Mouse (Mus musculus) thymus, postnatal 36 days (tissue): Measurements from ENCODE around the gene Ccr7.

ENCODE experiments used
- DNase-seq, 2 experiments: peaks; one replicate each; pipeline ENCODE4 v3.0.0; 2022; ENCODE audit warnings: mixed read lengths in 2 of 2

Gene Ccr7

DNA sequence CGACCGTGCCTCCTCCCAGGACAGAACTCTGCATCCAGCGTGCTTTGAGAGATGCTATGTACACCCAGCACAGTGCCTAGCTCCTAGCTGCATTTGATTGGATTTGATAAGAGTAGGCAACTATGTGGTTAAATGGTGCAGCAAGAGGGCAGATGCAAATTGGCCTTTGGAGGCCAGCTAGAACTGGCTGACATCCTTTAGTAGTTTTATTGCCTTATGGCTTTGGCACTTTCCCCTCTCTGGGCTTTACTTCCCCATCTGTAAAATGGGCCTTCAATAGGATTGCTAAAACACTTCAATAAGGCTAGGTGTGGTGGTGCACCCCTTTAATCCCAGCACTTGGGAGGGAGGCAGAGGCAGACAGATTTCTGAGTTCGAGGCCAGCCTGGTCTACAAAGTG is 17.9 kb downstream of the Ccr7 start:
- DNase-seq, result no peak

DNA sequence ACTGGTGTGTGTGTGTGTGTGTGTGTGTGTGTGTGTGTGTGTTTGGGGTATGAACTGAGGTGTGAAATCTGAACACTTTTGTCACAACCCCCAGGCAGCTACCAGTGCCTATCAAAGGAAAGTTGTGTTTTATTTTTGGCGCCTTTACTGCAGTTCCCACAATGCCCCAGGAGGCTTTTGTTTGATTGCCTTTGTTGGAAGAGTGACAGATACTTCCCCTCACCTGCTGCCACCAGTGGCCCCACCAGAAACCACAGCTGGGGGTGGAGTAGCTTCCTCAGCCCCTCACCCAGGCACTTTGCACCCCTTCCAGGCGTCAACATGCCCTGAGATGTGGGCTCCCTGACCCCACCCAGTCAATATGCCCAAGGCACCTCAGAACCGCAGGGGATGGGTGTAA is 18.5 kb downstream of the Ccr7 start:
- DNase-seq, result peak; percentile 84 to 94

DNA sequence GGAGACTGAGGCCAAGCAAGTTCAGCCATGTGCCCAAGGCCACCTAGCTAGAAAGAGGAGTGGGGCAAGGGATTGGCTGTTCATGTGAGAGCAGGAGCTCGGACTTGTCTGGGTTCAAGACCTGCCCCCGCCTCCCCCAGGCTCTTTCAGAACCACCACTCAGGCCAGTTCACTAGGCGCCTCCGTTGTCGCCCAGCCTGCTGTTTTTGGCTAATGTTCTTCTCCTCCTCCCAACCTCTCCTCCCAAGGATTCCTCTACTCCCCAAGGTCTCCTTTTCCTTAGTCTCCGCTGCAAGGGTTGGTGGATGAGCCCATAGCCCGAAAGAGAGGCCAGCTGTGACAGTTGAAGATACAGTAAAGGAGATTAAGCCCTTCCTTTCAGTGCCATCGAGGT is 19.8 kb downstream of the Ccr7 start:
- DNase-seq, result no peak

DNA sequence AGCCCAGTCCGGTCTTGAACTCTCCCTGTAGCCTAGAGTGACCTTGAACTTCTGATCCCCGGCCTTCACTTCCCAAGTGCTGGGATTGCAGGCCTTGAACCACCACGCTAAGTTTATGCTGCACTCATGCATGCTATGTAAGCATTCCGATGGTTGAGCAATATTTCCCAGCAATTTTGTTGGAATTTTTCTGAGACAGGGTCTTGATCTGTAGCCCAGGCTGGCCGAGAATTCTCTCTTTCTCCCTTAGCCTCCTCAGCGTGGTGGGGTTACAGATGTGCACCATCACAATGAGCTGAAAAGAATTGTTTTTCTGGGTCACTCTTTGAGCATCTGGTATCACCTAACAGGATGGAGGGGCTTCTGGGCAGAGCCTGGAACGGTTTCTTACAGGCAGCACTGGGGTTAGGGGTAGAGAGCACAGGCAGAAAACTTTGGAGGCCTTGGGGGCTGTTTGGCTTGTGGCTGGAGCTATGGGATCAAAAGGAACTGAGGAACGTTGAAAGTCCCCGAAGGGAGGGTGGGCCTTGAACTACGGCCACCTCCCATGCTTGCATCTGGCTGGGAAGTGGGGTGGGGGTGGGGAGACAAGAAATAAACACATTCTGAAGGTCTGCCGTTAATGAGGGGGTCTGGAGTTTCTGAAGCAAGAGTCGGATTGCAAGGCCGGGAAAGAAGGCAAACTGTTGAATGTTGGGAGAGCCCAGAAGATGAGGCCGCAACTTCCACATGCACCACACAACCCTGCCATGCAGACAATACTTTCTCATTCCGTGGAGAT is 20.4 kb downstream of the Ccr7 start:
- peak in 1 of 2 experiments; percentile 5 for DNase-seq

DNA sequence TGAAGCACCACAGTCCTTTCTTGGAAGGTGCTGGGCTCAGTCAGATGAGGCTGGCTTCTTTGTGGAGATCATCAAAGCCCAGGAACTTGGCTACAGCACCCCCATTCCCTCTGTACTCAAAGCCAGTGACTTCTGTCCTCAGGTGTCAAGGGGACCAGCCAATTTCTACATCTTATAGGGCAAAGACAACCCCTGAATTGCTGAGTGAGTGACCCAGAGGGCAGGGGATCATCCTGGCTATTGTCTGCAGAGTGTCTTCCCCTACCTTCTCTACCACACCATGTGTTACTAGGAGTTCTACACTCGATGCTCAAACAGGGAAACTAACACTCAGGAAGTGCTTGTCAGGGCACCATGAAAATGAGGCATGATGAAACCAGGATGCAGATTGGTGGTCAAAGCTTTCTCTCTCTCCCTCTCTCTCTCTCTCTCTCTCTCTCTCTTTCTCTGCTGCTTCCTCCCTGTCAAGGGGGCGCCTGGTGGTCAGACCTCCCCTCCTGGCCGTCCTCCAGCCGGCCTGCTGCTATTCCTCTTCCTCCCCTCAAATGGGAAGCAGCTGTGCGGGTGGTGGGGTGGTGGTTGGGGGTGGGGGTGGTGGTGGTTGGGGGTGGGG is 21.5 kb downstream of the Ccr7 start:
- DNase-seq, result peak in 1 of 2 experiments; percentile 20

DNA sequence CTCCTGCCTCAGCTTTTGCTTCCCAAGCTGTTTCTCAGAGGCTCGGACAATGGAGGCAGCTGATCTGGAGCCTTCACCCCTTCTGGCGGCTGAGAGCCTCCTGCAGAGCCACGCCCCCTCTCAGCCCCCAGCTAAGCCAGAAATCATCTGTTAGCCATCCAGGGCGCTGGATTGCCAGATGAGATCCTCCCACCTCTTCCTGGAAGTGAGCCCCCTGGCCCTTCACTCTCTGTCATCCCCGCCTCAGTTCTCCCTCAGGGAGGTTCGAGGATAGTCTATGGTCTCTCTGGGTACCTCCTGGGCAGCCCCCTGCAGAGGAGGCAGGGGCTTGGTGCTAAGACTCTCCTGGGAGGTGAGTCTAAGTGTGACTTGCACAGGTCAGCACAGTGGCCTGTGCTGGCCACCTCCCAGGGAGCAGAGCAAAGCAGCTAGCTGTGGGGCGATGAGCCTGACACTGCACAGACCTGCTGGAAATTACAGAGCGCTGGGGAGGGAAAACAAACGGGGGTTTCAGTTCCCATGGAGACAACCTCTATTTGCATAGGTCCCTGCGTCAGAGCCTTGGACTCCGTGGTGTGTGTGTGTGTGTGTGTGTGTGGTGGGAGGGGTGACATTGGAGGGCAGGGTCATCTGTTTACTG is 22.7 kb downstream of the Ccr7 start:
- peak in 1 of 2 experiments; percentile 31 for DNase-seq

DNA sequence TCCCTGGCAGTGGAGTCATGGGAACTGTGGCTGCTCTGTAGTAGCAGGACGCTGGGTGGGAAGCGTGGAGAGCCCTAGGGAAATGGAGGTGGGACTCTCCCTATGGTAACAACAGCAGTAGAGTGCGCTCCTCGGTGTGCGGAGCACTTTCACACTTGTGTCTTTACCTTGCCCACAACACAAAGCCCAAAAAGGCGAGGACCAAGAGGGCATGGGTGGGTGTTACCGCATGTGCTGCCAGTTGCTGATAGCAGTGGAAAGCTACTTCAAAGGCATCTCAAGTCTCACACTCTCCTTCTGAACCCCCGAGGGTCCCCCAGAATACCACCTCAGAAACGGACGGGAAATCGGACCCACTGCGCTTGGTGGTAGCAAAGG is 23.4 kb downstream of the Ccr7 start:
- peak in 1 of 2 experiments; percentile 34 for DNase-seq

DNA sequence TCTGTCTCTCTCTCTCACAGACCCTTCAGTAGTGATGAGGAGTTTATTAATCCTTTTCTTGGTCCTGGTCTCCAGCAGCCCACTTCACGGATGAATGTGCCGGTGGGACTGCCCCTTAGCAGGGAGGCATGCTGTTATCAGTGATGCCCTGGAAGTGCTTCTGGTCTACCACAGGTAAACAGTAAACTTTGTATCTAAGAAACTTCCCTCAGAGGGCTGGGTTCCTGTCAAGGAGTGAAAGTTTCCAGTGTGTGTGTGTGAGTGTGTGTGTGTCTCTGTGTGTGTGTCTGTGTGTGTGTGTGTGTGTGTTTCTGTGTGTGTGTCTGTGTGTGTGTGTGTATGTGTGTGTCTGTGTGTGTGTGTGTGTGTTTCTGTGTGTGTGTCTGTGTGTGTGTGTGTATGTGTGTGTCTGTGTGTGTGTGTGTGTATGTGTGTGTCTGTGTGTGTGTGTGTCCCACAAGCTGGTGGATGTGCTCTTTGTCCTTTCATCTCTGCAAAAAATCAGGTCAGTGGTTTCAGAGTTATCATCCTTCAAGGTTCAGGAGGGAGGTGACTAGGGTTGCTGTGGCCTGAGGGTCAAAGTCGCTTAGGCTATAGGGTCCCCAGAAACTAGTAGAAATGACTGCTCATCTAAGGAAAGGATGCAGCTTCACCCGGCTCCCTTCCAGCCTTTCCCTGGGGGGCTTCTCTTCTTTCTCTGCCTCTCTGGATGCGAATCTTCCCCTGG is 24.0 kb downstream of the Ccr7 start:
- no peak for DNase-seq

DNA sequence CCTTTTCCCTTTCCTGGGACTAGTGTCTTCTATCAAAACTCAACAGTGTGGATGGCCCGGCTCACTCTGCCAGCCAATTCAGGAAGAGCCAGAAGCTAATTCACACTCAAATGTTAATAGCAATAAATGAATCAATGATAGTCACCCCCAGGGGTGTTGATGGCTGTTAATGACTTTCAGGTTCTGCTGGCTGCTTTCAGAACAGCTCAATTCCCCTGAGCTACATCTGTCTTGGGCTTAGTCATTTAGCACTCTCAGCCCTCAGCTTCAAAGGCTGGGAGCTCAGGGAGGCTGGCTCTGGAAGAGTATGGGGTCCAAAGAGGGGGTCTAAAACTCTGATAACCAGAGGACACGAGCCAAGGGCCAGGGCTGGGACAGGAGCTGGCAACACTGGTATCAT is 25.6 kb downstream of the Ccr7 start:
- no peak for DNase-seq

DNA sequence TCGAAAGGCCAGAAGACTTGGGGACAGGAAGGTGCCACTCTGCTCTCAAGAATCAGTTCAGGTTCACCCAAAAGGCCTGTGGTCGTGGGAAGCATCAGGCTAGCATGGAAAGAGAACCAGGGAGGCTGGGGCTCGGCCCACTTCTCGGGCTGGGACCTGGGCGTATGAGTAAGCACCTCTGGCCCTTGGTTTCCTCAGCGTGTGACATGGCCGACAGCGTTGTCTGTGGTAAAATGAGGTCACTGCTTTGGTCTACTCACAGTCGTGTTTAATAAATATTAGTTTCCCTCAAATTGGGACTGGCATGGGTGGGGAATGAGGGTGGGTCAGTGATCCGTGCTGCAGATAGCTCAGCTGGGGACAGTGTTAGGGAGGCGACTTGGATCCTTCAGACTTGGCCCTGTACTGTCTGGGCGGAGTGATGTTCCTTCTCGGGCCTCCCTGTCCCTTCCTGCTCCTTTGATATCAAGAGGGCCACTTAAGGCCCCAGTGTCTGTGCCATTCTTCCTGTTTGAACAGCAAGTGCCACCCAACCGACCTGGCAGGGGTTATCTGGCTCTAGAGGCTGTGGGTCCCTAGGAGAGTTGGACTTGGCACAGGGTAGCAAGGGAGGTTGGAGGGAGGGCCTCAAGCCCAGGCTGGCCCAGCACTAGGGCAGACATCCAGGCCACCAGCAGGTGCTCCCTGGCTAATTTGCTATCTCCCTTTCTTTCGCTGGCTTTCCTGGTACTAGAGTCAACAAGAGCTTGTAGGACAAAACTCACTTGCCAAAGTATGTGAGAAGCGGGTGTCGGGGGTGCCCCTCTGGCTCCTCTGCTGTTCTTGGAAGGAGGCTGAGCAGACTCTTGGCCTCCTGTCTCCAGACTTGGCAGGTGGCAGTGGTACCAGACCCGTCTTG is 26.8 kb downstream of the Ccr7 start:
- no peak for DNase-seq

DNA sequence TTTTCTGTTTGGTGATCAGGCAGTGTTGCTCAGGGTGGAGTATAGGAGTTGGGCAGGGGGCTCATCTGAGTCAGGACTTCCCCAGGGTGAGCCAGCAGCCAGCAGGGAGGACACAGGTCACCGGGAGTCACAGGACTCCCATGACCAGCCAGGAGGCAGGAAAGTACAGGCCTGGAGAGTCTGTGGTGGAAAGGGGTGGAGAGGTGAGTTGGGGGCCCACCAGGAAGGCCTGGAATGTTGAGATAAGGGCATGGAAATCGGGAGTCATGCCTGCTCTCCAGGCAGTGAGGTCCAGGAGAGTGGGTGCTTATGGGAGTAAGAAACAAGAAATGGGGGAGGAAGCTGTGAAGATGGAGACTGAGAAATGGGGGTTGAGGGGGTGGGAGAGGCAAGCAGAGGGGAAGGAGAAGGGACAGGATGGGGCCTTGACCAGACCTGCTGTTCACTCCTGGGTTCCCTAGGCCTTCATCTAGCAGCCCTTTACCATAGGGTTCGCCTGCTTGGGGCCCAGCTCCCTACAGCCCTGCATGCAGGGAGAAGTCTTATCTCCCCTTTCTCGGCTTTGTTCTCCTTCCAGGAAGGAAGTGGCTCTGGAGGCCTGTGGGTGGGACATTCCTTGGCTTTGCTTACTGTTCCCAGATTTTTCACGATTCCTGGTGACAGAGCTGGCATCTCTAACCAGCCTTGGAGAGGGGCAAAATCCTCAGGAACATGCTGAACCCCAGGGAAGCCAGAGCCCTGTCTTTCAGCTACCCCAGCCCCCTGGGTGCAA is 28.2 kb downstream of the Ccr7 start:
- DNase-seq, result no peak

DNA sequence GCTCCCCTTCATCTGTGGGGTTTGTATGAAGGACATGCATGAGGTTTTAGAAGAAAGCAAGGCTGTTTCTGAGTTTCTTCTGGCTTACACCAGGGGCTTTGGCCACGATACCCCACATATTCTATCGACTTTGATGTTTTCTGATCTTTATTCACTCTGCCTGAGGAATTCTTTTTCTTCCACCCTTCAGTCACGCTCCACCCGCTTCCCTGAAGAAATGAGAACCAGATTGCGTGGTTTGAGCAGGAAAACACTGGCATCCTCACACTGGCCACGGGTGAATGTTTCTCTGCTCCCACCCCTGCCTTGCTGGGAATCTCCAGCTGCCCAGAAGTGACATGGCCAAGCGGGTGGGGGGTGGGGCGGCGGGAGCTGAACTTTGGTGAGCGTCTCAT is 30.2 kb downstream of the Ccr7 start:
- DNase-seq, result no peak

DNA sequence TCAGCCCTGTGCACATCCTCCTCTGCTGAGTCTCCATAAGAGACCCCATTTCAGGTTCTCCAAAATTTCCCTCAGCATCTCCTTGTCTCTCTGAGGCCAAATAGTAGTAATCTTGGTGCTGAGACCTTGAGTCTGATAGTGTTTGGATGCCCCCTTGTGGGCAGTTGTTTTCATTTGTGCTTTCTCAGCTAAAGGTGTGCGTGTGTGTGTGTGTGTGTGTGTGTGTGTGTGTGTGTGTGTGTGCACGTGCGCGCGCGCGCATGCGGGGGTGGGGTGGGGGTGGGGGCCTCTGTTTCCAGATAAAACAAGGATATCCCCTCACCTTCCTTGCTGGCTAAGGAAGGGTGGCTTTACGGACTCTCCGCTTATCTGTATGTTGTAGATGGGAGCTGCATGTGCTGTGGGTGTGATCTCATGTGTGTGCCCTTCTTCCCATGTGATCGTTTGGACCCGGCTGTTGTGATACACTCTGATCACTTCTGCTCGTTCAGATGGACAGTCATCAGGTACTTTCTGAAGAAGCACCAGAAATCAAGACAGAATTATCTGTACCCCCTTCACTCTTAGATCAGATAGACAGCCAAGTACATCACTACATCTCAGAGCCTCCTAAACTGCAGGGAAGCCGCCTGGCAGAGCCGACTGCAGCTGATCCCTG is 30.8 kb downstream of the Ccr7 start:
- DNase-seq, result peak; percentile 59 to 62

DNA sequence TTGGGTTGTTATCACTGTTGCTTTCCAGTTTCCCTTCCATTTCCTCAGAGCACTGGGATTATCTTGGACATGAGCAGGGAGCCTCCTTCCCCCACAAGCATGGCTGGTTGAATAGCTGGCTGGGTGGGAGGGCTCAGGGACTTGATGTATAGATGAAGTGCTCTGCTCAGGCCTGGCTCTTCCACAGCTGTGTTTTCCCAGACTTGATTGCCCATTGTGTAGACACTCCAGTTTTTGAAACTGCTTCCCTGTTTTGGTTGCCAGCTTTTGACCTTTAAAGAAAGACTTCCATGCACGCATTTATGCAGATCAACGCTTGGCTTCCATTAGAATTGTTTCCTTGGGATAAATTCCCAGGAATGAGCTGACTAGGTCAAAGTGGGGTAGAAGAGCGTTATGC is 32.2 kb downstream of the Ccr7 start:
- no peak for DNase-seq

DNA sequence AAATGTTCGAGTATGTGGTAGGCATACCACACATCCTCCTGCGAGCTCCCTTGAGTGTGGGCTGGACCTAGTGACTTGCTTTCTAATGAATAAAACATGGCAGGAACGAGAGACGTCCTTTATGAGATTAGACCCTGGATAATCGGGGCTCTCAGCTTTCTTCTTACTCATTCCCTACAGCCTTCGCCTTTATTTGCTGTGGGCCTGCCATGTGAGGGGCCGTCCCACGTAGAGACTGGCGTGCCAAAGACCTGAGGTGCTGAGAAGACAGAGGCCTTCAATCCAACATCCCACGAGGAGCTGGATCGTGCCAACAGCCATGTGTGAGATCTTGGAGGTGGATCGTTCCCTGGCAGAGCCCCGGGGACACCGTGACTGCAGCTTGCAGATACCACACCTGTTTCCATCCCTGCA is 33.7 kb downstream of the Ccr7 start:
- DNase-seq, result peak in 1 of 2 experiments; percentile 1

DNA sequence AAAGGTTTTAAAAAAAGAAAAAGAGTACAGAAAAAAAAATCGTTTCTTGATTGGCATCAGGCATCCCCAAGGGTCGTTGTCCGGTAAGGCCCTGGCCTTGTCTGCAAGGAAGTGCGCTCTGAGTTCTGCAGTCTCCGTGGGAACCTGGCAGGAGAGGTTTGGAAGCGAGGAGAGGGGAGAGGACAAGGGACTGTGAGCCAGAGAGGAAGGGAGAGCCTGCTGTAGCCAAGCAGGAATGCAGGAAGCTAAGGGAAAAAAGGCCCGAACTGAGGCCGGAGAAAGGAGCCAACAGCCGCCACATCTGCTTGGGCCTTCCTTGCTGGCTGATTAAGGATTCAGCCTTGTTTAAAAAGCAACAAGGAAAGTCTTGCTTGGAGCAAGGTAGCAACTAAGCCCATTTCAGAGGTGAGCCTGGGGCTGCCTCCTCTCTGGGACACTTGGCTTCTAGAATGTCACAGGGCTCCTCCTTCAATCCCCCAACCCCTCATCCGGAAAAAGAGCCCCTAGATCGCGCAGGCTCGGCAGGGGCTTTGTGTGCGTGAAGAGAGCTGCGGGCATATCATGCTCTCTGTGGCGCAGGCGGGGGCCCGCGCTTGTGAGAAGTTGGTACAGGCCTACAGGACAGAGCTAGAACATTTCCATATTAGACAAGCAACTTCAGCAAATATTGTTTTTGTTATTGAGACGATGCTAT is 34.2 kb downstream of the Ccr7 start:
- peak in 1 of 2 experiments; percentile 4 for DNase-seq

DNA sequence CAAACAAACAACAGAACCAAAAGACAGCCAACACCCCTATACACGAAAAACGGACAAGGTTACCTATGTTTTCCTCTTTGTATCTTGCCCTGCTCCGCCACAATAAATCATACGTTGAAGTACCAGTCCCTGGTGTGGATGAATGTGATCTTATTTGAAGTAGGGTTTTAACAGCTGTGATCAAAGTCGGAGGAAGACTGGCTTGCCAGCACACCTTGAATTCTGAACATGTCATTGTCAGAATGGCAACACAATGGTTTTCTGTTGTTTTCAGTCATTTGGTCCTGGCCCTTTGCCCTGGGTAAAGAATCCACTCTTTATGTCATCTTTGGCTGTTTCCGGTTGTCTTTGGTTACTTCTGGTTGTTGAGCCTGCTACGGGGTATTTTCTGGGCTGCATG is 35.9 kb downstream of the Ccr7 start:
- no peak for DNase-seq

DNA sequence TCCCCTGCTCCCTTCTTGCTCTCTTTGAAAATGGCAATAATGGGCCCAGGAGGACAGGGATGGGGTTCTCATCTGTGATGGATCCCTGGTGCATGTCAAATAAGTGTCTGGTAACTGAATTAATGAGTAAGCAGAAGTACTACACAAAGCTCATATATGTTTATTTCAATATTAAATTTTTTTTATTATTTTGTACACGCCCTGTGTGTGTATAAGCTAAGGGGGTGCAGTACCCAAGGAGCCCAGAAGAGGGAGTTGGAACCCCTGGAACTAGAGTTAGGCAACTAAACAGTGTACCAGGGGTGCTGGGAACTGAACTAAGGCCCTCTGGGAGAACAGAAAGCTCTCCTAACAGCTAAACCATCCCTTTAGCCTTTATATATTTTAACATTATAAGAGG is 36.5 kb downstream of the Ccr7 start:
- DNase-seq, result no peak

DNA sequence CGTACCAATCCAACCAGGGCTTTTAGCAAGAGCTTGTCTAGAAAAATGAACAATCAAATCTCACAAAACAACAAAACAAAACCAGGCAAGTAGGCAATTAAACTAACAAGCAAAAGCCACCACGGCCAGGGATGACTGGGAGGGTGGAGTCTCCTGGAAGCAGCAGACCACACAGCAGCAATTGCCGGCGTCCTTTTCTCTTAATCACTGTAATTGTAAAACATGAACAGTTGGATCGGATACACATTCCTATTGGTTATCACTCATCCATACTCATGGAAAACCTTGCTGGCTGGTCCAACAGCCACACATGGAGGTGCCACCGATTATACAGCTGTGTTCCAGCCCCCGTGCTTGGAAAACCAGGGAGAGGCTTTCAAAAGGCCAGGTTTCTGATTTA is 37.0 kb downstream of the Ccr7 start:
- DNase-seq, result no peak

DNA sequence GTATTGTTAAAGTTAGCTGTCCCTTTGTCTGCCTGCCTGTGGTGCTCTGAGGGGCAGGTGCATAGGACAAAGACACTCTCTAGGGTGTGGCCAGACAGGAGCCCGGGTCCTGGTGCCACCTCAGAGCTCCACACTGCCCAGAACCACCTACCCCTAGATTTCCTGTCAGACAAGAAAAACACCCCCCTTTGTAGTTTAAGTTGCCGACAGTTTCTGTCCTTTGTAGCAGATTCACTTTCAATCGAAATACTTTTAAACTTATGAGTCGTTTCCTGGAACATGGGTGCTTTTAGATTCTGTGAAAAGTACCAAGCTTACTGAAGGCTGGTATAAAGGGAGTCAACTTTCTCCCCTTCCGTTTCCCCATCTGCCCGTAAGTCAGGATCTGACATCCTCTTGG is 38.9 kb downstream of the Ccr7 start:
- peak in 1 of 2 experiments; percentile 21 for DNase-seq
